ENCODE assay signal across 14 mouse cellular contexts in genomic region chr17:71730655-71731054, GRCm38 (mm10). TPM values are rescaled to one million over a fixed set of nuclear protein-coding genes. Genes with fewer than 3 reads are reported as not detected.
DNase-seq lines count a peak whose midpoint lies in the region; ATAC-seq lines count a peak whose summit lies in the region.
"Had no signal": no experiment of that assay in that cellular context is flagged by ENCODE, and none has a peak within 500 bp of the region (broad histone marks: within the 10 kb centered on the region; RNA-seq: fewer than 3 reads in every experiment).

No protein-coding gene starts in this region.

- DNase-seq in kidney, adult 9 months = no peak
- peak; percentile 71 for DNase-seq in gastrocnemius, adult 18-20 months (ENCODE audit: low spot score)
- DNase-seq in lung, postnatal 14 days = peak; percentile 78
- DNase-seq in thymus, postnatal 25 days = no peak
- DNase-seq in forebrain, embryonic 14.5 days (ENCODE audit: low spot score) = no peak
- no peak for DNase-seq in limb, embryonic 10.5 days (ENCODE audit: low spot score)
- DNase-seq: embryo, embryonic 11 days had no signal

- H3K4me3 ChIP-seq in kidney, embryonic 16.5 days (ENCODE audit: low read length) = no peak overlapping the region
- no peak overlapping the region for H3K4me3 ChIP-seq in heart, embryonic 15.5 days
- H3K4me3 ChIP-seq in forebrain, embryonic 14.5 days (ENCODE audit: low read depth, low read length) = no peak overlapping the region
- no peak overlapping the region for H3K4me3 ChIP-seq in limb, embryonic 10.5 days
- H3K4me3 ChIP-seq: forebrain, embryonic 12.5 days; limb, embryonic 15.5 days; midbrain, embryonic 13.5 days had no signal

- 35% methylated on average over 2 of the region's 2 CpGs for WGBS in kidney, embryonic 16.5 days
- WGBS in heart, embryonic 15.5 days = 37% methylated on average over 2 of the region's 2 CpGs
- 83% methylated on average over 2 of the region's 2 CpGs for WGBS in forebrain, embryonic 14.5 days
- WGBS in limb, embryonic 10.5 days = 77% methylated on average over 2 of the region's 2 CpGs

- no peaks in the 10 kb centered on the region for H3K4me1 ChIP-seq in kidney, embryonic 16.5 days (ENCODE audit: insufficient read depth, low read length)
- peaks cover 9% of the 10 kb centered on the region for H3K4me1 ChIP-seq in heart, embryonic 15.5 days (replicated peaks)
- H3K4me1 ChIP-seq in forebrain, embryonic 14.5 days (ENCODE audit: control insufficient read depth, insufficient read depth, low read length) = no peaks in the 10 kb centered on the region
- peaks cover 3% of the 10 kb centered on the region; the same call in 1 of the 2 replicates for H3K4me1 ChIP-seq in limb, embryonic 10.5 days
- H3K4me1 ChIP-seq: forebrain, embryonic 12.5 days; limb, embryonic 15.5 days; midbrain, embryonic 13.5 days had no signal

- H3K27ac ChIP-seq in kidney, embryonic 16.5 days (ENCODE audit: low read length) = no peak overlapping the region
- H3K27ac ChIP-seq in heart, embryonic 15.5 days = no peak overlapping the region
- H3K27ac ChIP-seq in forebrain, embryonic 14.5 days (ENCODE audit: low read depth, low read length) = no peak overlapping the region
- no peak overlapping the region for H3K27ac ChIP-seq in limb, embryonic 10.5 days
- H3K27ac ChIP-seq: forebrain, embryonic 12.5 days; limb, embryonic 15.5 days; midbrain, embryonic 13.5 days had no signal

- H3K4me2 ChIP-seq in kidney, embryonic 16.5 days (replicated peaks; ENCODE audit: low read depth, low read length) = no peak overlapping the region
- no peak overlapping the region for H3K4me2 ChIP-seq in heart, embryonic 15.5 days
- H3K4me2 ChIP-seq in forebrain, embryonic 14.5 days (ENCODE audit: low read length) = no peak overlapping the region
- H3K4me2 ChIP-seq: forebrain, embryonic 12.5 days; limb, embryonic 15.5 days; midbrain, embryonic 13.5 days had no signal

- ATAC-seq in kidney, embryonic 16.5 days (ENCODE audit: low FRiP score, low TSS enrichment) = peak; percentile 46; the same call in 1 of the 2 replicates
- 0 out of 2 replicates have a peak, but pooled peaks have one; percentile 8 for ATAC-seq in heart, embryonic 15.5 days (replicated peaks; ENCODE audit: insufficient number of reproducible peaks, insufficient read depth, low FRiP score, low read depth)
- ATAC-seq in forebrain, embryonic 14.5 days = no peak
- ATAC-seq: CD4-positive, CD25-positive, alpha-beta regulatory T cell, adult 4 months; midbrain, embryonic 13.5 days had no signal

- H3K9ac ChIP-seq in kidney, embryonic 16.5 days (replicated peaks; ENCODE audit: low read length) = no peak overlapping the region
- H3K9ac ChIP-seq in heart, embryonic 15.5 days = no peak overlapping the region
- no peak overlapping the region for H3K9ac ChIP-seq in forebrain, embryonic 14.5 days (ENCODE audit: low read length)
- H3K9ac ChIP-seq: forebrain, embryonic 12.5 days; limb, embryonic 15.5 days; midbrain, embryonic 13.5 days had no signal

- no peaks in the 10 kb centered on the region for H3K36me3 ChIP-seq in kidney, embryonic 16.5 days (ENCODE audit: insufficient read depth, low read length)
- no peaks in the 10 kb centered on the region for H3K36me3 ChIP-seq in heart, embryonic 15.5 days
- H3K36me3 ChIP-seq in forebrain, embryonic 14.5 days (ENCODE audit: control insufficient read depth, insufficient read depth, low read length) = no peaks in the 10 kb centered on the region
- H3K36me3 ChIP-seq in limb, embryonic 10.5 days = no peaks in the 10 kb centered on the region
- H3K36me3 ChIP-seq: forebrain, embryonic 12.5 days; limb, embryonic 15.5 days; midbrain, embryonic 13.5 days had no signal

- H3K9me3 ChIP-seq in kidney, embryonic 16.5 days (ENCODE audit: low read length) = peaks cover 5% of the 10 kb centered on the region
- H3K9me3 ChIP-seq in heart, embryonic 15.5 days (replicated peaks) = no peaks in the 10 kb centered on the region
- no peaks in the 10 kb centered on the region for H3K9me3 ChIP-seq in forebrain, embryonic 14.5 days (replicated peaks; ENCODE audit: control insufficient read depth, low read length)
- no peaks in the 10 kb centered on the region for H3K9me3 ChIP-seq in limb, embryonic 10.5 days (replicated peaks)
- H3K9me3 ChIP-seq: forebrain, embryonic 12.5 days; limb, embryonic 15.5 days; midbrain, embryonic 13.5 days had no signal

- H3K27me3 ChIP-seq in kidney, embryonic 16.5 days (ENCODE audit: insufficient read depth, low read length) = no peaks in the 10 kb centered on the region
- H3K27me3 ChIP-seq in heart, embryonic 15.5 days = no peaks in the 10 kb centered on the region
- no peaks in the 10 kb centered on the region for H3K27me3 ChIP-seq in forebrain, embryonic 14.5 days (replicated peaks; ENCODE audit: control insufficient read depth, insufficient read depth, low read length)
- H3K27me3 ChIP-seq in limb, embryonic 10.5 days (ENCODE audit: low read depth, poor library complexity, severe bottlenecking) = no peaks in the 10 kb centered on the region
- H3K27me3 ChIP-seq: forebrain, embryonic 12.5 days; limb, embryonic 15.5 days; midbrain, embryonic 13.5 days had no signal

RNA-seq across cellular contexts. Expression of gene Pcare, which starts 22.0 kb away (rescaled TPM):
- polyA plus RNA-seq in kidney, embryonic 16.5 days (2015; fragmentation: Nextera tagmentation; extraction: Ambion mirVana) = 0.04 TPM in 1 of 2 replicates, not detected in the other
- total RNA-seq in gastrocnemius, adult 18-20 months (2021) = under 1 TPM in 1 of 2 experiments, not detected in 1; 0.05 TPM
- polyA plus RNA-seq in heart, embryonic 15.5 days (2015; fragmentation: Nextera tagmentation; extraction: Ambion mirVana) = 0.03 TPM in 1 of 2 replicates, not detected in the other
- not detected in 2 replicates for polyA plus RNA-seq in forebrain, embryonic 14.5 days (2014; fragmentation: Nextera tagmentation; extraction: Ambion mirVana)
- not detected in 2 replicates for polyA plus RNA-seq in limb, embryonic 10.5 days (2016; fragmentation: Nextera tagmentation; extraction: Ambion mirVana)
- total RNA-seq: neutrophil, adult 5-6 weeks had no signal
- polyA plus RNA-seq: CD4-positive, CD25-positive, alpha-beta regulatory T cell, adult 4 months; forebrain, embryonic 12.5 days; limb, embryonic 15.5 days; midbrain, embryonic 13.5 days had no signal

RNA-seq across cellular contexts. Expression of gene Clip4, which starts 37.6 kb away (rescaled TPM):
- polyA plus RNA-seq in kidney, embryonic 16.5 days (2015; fragmentation: Nextera tagmentation; extraction: Ambion mirVana) = 4.7 and 4.9 TPM in 2 replicates
- total RNA-seq in gastrocnemius, adult 18-20 months (2021) = 100 to 1,000 TPM; 138 to 152 TPM
- polyA plus RNA-seq in heart, embryonic 15.5 days (2015; fragmentation: Nextera tagmentation; extraction: Ambion mirVana) = 35.4 and 37.7 TPM in 2 replicates
- 6.9 and 8.0 TPM in 2 replicates for polyA plus RNA-seq in forebrain, embryonic 14.5 days (2014; fragmentation: Nextera tagmentation; extraction: Ambion mirVana)
- polyA plus RNA-seq in limb, embryonic 10.5 days (2016; fragmentation: Nextera tagmentation; extraction: Ambion mirVana) = 2.0 and 2.3 TPM in 2 replicates
- total RNA-seq: neutrophil, adult 5-6 weeks had no signal
- polyA plus RNA-seq: CD4-positive, CD25-positive, alpha-beta regulatory T cell, adult 4 months had no signal

RNA-seq across cellular contexts. Expression of gene Togaram2, which starts 57.6 kb away (rescaled TPM):
- 0.08 and 0.25 TPM in 2 replicates for polyA plus RNA-seq in kidney, embryonic 16.5 days (2015; fragmentation: Nextera tagmentation; extraction: Ambion mirVana)
- total RNA-seq in gastrocnemius, adult 18-20 months (2021) = 1 to 10 TPM; 2.4 to 4.9 TPM
- 2.3 and 2.6 TPM in 2 replicates for polyA plus RNA-seq in heart, embryonic 15.5 days (2015; fragmentation: Nextera tagmentation; extraction: Ambion mirVana)
- polyA plus RNA-seq in forebrain, embryonic 14.5 days (2014; fragmentation: Nextera tagmentation; extraction: Ambion mirVana) = 0.23 and 0.24 TPM in 2 replicates
- polyA plus RNA-seq in limb, embryonic 10.5 days (2016; fragmentation: Nextera tagmentation; extraction: Ambion mirVana) = not detected in 2 replicates
- total RNA-seq: neutrophil, adult 5-6 weeks had no signal
- polyA plus RNA-seq: CD4-positive, CD25-positive, alpha-beta regulatory T cell, adult 4 months had no signal

Comparison
In these comparisons a context has a peak if more than half of its experiments do, and no peak if none do; other contexts are left out.
1. DNase-seq: peak in gastrocnemius, adult 18-20 months (single experiment) and lung, postnatal 14 days (single experiment); none in kidney, adult 9 months (single experiment), thymus, postnatal 25 days (single experiment), forebrain, embryonic 14.5 days (single experiment) and limb, embryonic 10.5 days (single experiment).